ENCODE assay signal across 14 mouse cellular contexts in the genomic region with DNA sequence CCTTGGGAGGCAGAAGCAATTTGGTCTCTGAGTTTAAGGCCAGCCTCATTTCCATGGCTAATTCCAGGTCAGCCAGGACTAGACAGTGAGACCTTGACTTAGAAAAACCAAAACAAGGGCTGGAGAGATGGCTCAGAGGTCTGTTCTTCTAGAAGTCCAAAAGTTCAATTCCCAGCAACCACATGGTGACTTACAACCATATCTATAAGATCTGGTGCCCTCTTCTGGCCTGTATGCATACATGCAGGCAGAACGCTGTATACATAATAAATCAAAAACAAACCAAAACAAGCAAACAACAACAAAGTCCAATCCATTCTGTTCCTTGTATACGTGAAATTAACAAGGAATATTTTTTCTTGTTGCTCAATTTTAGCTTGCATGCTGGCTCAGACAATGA. TPM values are rescaled to one million over a fixed set of nuclear protein-coding genes. Genes with fewer than 3 reads are reported as not detected.
A peak's percentile ranks its signal among the peaks of the same experiment; 100 is the strongest.
DNase-seq lines count a peak whose midpoint lies in the region; ATAC-seq and TF ChIP-seq lines count a peak whose summit lies in the region.
"Had no signal": no experiment of that assay in that cellular context is flagged by ENCODE, and none has a peak within 500 bp of the region (broad histone marks: within the 10 kb centered on the region; RNA-seq: fewer than 3 reads in every experiment).

No protein-coding gene starts in this region.

- H3K27ac ChIP-seq in heart, adult 2 months = no peak overlapping the region
- no peak overlapping the region for H3K27ac ChIP-seq in liver, postnatal 0 days (ENCODE audit: low read depth)
- H3K27ac ChIP-seq: liver, embryonic 15.5 days had no signal

- no peak for TF ChIP-seq EP300 in heart, adult 2 months (IDR thresholded peaks at IDR 0.05; ENCODE audit: insufficient read depth, low read depth, low read length)
- no peak for TF ChIP-seq EP300 in liver, postnatal 0 days (IDR thresholded peaks at IDR 0.05; ENCODE audit: low read depth)

- no peaks in the 10 kb centered on the region for H3K9me3 ChIP-seq in liver, postnatal 0 days (ENCODE audit: low read length)
- H3K9me3 ChIP-seq: liver, embryonic 15.5 days had no signal

- in situ Hi-C loops in Patski (cut with MboI; ENCODE audit: low pct_unique_long_range_greater_than_20kb) = no loop called here

- H3K36me3 ChIP-seq in heart, adult 2 months (ENCODE audit: control insufficient read depth, insufficient read depth, low read length) = no peaks in the 10 kb centered on the region
- H3K36me3 ChIP-seq in liver, postnatal 0 days (replicated peaks; ENCODE audit: insufficient read depth, low read length) = peaks cover 32% of the 10 kb centered on the region

- H3K4me1 ChIP-seq in heart, adult 2 months (ENCODE audit: control insufficient read depth, insufficient read depth, low read length) = no peaks in the 10 kb centered on the region
- H3K4me1 ChIP-seq in liver, postnatal 0 days (ENCODE audit: insufficient read depth) = no peaks in the 10 kb centered on the region
- H3K4me1 ChIP-seq: liver, embryonic 15.5 days had no signal

- TF ChIP-seq POLR2A in heart, adult 2 months (IDR thresholded peaks at IDR 0.05; ENCODE audit: insufficient read depth, low read depth, low read length) = no peak

- intact Hi-C loops in heart, adult 2 months (cut with DNase I) = no loop called here
- intact Hi-C loops in heart, postnatal 10 days (cut with DNase I) = no loop called here

- DNase-seq in heart, adult 2 months = no peak
- DNase-seq in heart, postnatal 10 days = no peak
- no peak for DNase-seq in liver, postnatal 0 days
- DNase-seq in liver (no peak), Patski (ENCODE audit: low read depth, low spot score) (no peak)
- DNase-seq in retina, embryonic 14.5 days (ENCODE audit: low spot score) = peak; percentile 20
- no peak for DNase-seq in embryo, embryonic 9.5 days (ENCODE audit: extremely low spot score)
- DNase-seq in thymus, postnatal 4 days = no peak
- DNase-seq: cerebellum, postnatal 14 days; kidney, postnatal 10 days had no signal

- no peak overlapping the region for H3K4me2 ChIP-seq in liver, postnatal 0 days (ENCODE audit: low read depth, low read length)
- H3K4me2 ChIP-seq: liver, embryonic 15.5 days had no signal

- TF ChIP-seq CTCF in heart, adult 2 months (IDR thresholded peaks at IDR 0.05) = peak; percentile 65
- TF ChIP-seq CTCF in liver, postnatal 0 days (IDR thresholded peaks at IDR 0.05; ENCODE audit: low read depth) = peak; percentile 50
- TF ChIP-seq CTCF in Patski (IDR thresholded peaks at IDR 0.05) = peak; percentile 66

- no peak for ATAC-seq in liver, postnatal 0 days
- no peak for ATAC-seq in Patski

- CTCF ChIA-PET in Patski (lab: Charles Lee) = interaction anchor here (0.9 to 4.5 kb wide), 4 partner anchors 8 to 52 kb away, joined by 3 to 14 read pairs (median 4); no protein-coding TSS in a partner anchor

- H3K79me2 ChIP-seq in heart, adult 2 months (replicated peaks; ENCODE audit: control insufficient read depth, insufficient read depth, low read length) = no peaks in the 10 kb centered on the region

- H3K27me3 ChIP-seq in heart, adult 2 months (ENCODE audit: control insufficient read depth, insufficient read depth, low read length) = no peaks in the 10 kb centered on the region
- H3K27me3 ChIP-seq in liver, postnatal 0 days (ENCODE audit: insufficient read depth, low read length) = no peaks in the 10 kb centered on the region
- no peaks in the 10 kb centered on the region for H3K27me3 ChIP-seq in Patski
- H3K27me3 ChIP-seq: liver, embryonic 15.5 days had no signal

- WGBS in heart, adult 2 months = 89% methylated on average over 2 of the region's 2 CpGs
- WGBS in liver, postnatal 0 days (ENCODE audit: insufficient replicate concordance) = 91% methylated on average over 2 of the region's 2 CpGs

- POLR2A ChIA-PET in Patski (lab: Charles Lee) = no interaction called here

- no peak overlapping the region for H3K4me3 ChIP-seq in heart, adult 2 months
- H3K4me3 ChIP-seq in liver, postnatal 0 days (ENCODE audit: low read depth, low read length) = no peak overlapping the region
- H3K4me3 ChIP-seq: liver, embryonic 15.5 days had no signal

- H3K9ac ChIP-seq in heart, adult 2 months (ENCODE audit: low read depth, low read length) = no peak overlapping the region
- no peak overlapping the region for H3K9ac ChIP-seq in liver, postnatal 0 days (replicated peaks)
- H3K9ac ChIP-seq: liver, embryonic 15.5 days had no signal

RNA-seq across cellular contexts. Expression of a gene that starts 24.8 kb away (rescaled TPM):
- not detected for total RNA-seq in heart, adult 2 months (2021)
- not detected in 2 replicates for polyA plus RNA-seq in heart, adult 2 months (2012; rRNA removed)
- not detected for total RNA-seq in heart, postnatal 10 days (2021)
- polyA plus RNA-seq in liver, postnatal 0 days (2015; fragmentation: Nextera tagmentation; extraction: Ambion mirVana) = not detected in 2 replicates
- polyA plus RNA-seq in Patski (2021) = not detected
- total RNA-seq: granulocyte monocyte progenitor cell, adult 5-6 weeks; hematopoietic stem cell, adult 5-6 weeks; left cerebral cortex, adult 18-20 months had no signal
- polyA plus RNA-seq: liver, embryonic 15.5 days had no signal

RNA-seq across cellular contexts. Expression of a gene that starts 54.8 kb away (rescaled TPM):
- under 1 TPM; 0.47 to 0.66 TPM for total RNA-seq in heart, adult 2 months (2021)
- 0.27 and 0.59 TPM in 2 replicates for polyA plus RNA-seq in heart, adult 2 months (2012; rRNA removed)
- 1 to 10 TPM; 2.7 to 3.2 TPM for total RNA-seq in heart, postnatal 10 days (2021)
- 1.1 and 1.5 TPM in 2 replicates for polyA plus RNA-seq in liver, postnatal 0 days (2015; fragmentation: Nextera tagmentation; extraction: Ambion mirVana)
- 7.9 TPM for polyA plus RNA-seq in Patski (2021)

RNA-seq across cellular contexts. Expression of a gene that starts 55.0 kb away (rescaled TPM):
- total RNA-seq in heart, adult 2 months (2021) = 10 to 100 TPM; 21.6 to 23.4 TPM
- polyA plus RNA-seq in heart, adult 2 months (2012; rRNA removed) = 2.6 and 5.9 TPM in 2 replicates
- 10 to 100 TPM; 30.1 to 32.4 TPM for total RNA-seq in heart, postnatal 10 days (2021)
- 19.3 and 20.5 TPM in 2 replicates for polyA plus RNA-seq in liver, postnatal 0 days (2015; fragmentation: Nextera tagmentation; extraction: Ambion mirVana)
- polyA plus RNA-seq in Patski (2021) = 66.7 TPM
